Mouse (Mus musculus) hindbrain, embryonic 16.5 days (tissue): ENCODE data around the gene Apobec3. TPM values are rescaled to one million over a fixed set of nuclear protein-coding genes. Genes with fewer than 3 reads are reported as not detected.

Source experiments
- ATAC-seq: fragments of 200-750 bp; cut with Nextera tagmentation; 2 replicates; pipeline ENCODE4 v1.8.0; 2017; ENCODE audit warnings: moderate TSS enrichment, moderate library complexity
- H3K27ac ChIP-seq: fragments of 300-500 bp; sonication (generic); 2 replicates; pipeline ENCODE4 v1.5.1; 2014; ENCODE audit warnings: low read depth, mild to moderate bottlenecking, control low read depth, low read length, moderate library complexity
- H3K27me3 ChIP-seq: fragments of 300-500 bp; sonication (generic); replicated peaks from 2 replicates; pipeline ENCODE4 v1.6.1; 2014; ENCODE audit warnings: low read length; ENCODE audit not compliant: control insufficient read depth, insufficient read depth
- H3K36me3 ChIP-seq: fragments of 300-500 bp; sonication (generic); 2 replicates; pipeline ENCODE4 v1.6.1; 2014; ENCODE audit warnings: mild to moderate bottlenecking, low read length, moderate library complexity, mixed read lengths; ENCODE audit not compliant: control insufficient read depth, insufficient read depth
- H3K4me1 ChIP-seq: fragments of 300-500 bp; sonication (generic); 2 replicates; pipeline ENCODE4 v1.6.1; 2014; ENCODE audit warnings: low read depth, low read length; ENCODE audit not compliant: control insufficient read depth, insufficient read depth
- H3K4me2 ChIP-seq: fragments of 300-500 bp; sonication (generic); 2 replicates; pipeline ENCODE4 v1.6.1; 2014; ENCODE audit warnings: mild to moderate bottlenecking, low read length, control low read depth, moderate library complexity
- H3K4me3 ChIP-seq: fragments of 300-500 bp; sonication (generic); 2 replicates; pipeline ENCODE4 v1.5.1; 2014; ENCODE audit warnings: mild to moderate bottlenecking, low read length, control low read depth, moderate library complexity
- H3K9ac ChIP-seq: fragments of 300-500 bp; sonication (generic); 2 replicates; pipeline ENCODE4 v1.6.1; 2014; ENCODE audit warnings: low read depth, mild to moderate bottlenecking, control low read depth, low read length, moderate library complexity
- H3K9me3 ChIP-seq: fragments of 300-500 bp; sonication (generic); 2 replicates; pipeline ENCODE4 v1.6.1; 2014; ENCODE audit warnings: mild to moderate bottlenecking, low read length, moderate library complexity; ENCODE audit not compliant: control insufficient read depth
- WGBS: fragments of 180-500 bp; shearing (Covaris S2); extraction: QIAGEN DNeasy Blood & Tissue Kit; methylation state at CpG from one replicate; pipeline ENCODE4 v1.1.7; 2014; 5-methylcytosine and 5-hydroxymethylcytosine counted together
- polyA plus RNA-seq: library from polyadenylated mRNA; unstranded; fragments of >200 nt; fragmentation: Nextera tagmentation; extraction: Ambion mirVana; gene quantifications from 2 replicates; pipeline ENCODE4 v1.2.1, GENCODE M21; 2015

Apobec3 gene
- polyA plus RNA-seq, 1 experiment from 2014 or later, result 4.5 TPM

GRCm38 (mm10) chr15:79873995-79874394, 17.5 kb upstream of the Apobec3 start:
- Histone ChIP-seq H3K27ac (no peak overlapping the region), H3K4me1 (peaks cover 2% of the 10 kb centered on the region; the same call in 1 of the 2 replicates), H3K4me3 (no peak overlapping the region), H3K4me2 (no peak overlapping the region), H3K9me3 (no peaks in the 10 kb centered on the region), H3K9ac (no peak overlapping the region), H3K36me3 (no peaks in the 10 kb centered on the region), H3K27me3 (no peaks in the 10 kb centered on the region)
- ATAC-seq, result no peak
- 55% methylated on average over 2 of the region's 2 CpGs for WGBS

- no peaks in the 10 kb centered on the region for H3K27me3 ChIP-seq
- 86% methylated on average over 18 of the region's 18 CpGs for WGBS
- ATAC-seq, result no peak
- H3K4me1 ChIP-seq, result peaks cover 3% of the 10 kb centered on the region; the same call in 1 of the 2 replicates
- no peak overlapping the region for H3K4me2 ChIP-seq
- no peak overlapping the region for H3K4me3 ChIP-seq
- no peak overlapping the region for H3K27ac ChIP-seq
- no peaks in the 10 kb centered on the region for H3K36me3 ChIP-seq
- H3K9me3 ChIP-seq, result no peaks in the 10 kb centered on the region
- no peak overlapping the region for H3K9ac ChIP-seq
Measured at GRCm38 (mm10) chr15:79875261-79875995, 16.0 kb upstream of the Apobec3 start.

DNA sequence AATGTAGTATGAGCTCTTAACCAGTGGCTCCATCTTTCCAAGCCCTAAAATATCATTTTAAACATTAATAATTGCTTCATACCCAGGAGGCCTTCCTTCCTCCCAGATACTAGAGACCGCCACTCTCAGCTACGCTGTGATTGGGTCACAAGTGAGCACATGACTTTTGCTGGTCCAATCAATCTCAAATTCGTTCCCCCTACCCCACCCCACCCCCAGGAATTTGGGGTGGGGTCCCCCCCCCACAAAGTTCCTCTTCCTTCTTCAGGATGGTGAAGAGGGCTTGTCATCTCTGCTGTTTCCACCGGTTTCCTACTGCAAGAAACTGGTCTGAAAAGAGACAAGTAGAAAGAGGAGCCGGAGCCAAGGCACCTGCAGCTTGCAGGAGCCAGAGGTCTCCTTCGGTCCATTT, 12.7 kb upstream of the Apobec3 start:
- peak overlapping the region; percentile 34; the same call in 1 of the 2 replicates for H3K4me2 ChIP-seq
- 64% methylated on average over 6 of the region's 6 CpGs for WGBS
- peaks cover 3% of the 10 kb centered on the region for H3K4me1 ChIP-seq
- no peaks in the 10 kb centered on the region for H3K27me3 ChIP-seq
- H3K9ac ChIP-seq, result no peak overlapping the region; the same call in 1 of the 2 replicates
- H3K27ac ChIP-seq, result peak overlapping the region; percentile 71
- no peaks in the 10 kb centered on the region for H3K36me3 ChIP-seq
- H3K9me3 ChIP-seq, result no peaks in the 10 kb centered on the region
- H3K4me3 ChIP-seq, result no peak overlapping the region
- ATAC-seq, result no peak

- H3K4me1 ChIP-seq, result peaks cover 3% of the 10 kb centered on the region
- 43% methylated on average over 13 of the region's 13 CpGs for WGBS
- H3K27me3 ChIP-seq, result no peaks in the 10 kb centered on the region
- H3K27ac ChIP-seq, result peak overlapping the region; percentile 71
- no peak overlapping the region for H3K4me3 ChIP-seq
- H3K9me3 ChIP-seq, result no peaks in the 10 kb centered on the region
- peak overlapping the region; percentile 34; the same call in 1 of the 2 replicates for H3K4me2 ChIP-seq
- 0 out of 2 replicates have a peak, but pooled peaks have one; percentile 32 for ATAC-seq
- no peaks in the 10 kb centered on the region for H3K36me3 ChIP-seq
- peak overlapping the region; percentile 9; the same call in 1 of the 2 replicates for H3K9ac ChIP-seq
Measured at GRCm38 (mm10) chr15:79879319-79879718, 12.1 kb upstream of the Apobec3 start.

DNA sequence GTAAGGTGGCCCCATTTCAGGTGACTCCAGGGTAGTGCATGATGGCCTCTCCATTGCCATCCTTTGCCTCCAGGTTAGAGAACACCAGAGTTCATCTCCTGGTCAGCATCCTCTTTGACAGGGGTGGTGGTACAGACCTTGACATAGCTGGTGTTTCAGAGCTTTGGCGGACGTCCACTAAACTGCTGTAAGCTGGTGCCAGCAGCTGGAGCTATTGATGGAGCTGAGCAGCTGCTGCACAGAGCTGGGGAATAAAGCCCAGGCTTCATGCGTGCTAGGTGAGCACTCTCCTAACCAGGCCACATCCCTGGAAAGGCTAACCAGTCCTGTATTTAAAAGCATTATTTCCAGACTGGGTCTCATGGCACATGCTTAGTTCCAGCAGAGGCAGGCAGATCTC, 11.0 kb upstream of the Apobec3 start:
- no peak overlapping the region for H3K9ac ChIP-seq
- ATAC-seq, result no peak
- H3K27ac ChIP-seq, result no peak overlapping the region
- H3K4me3 ChIP-seq, result no peak overlapping the region
- peaks cover 3% of the 10 kb centered on the region for H3K4me1 ChIP-seq
- H3K27me3 ChIP-seq, result no peaks in the 10 kb centered on the region
- H3K4me2 ChIP-seq, result no peak overlapping the region
- no peaks in the 10 kb centered on the region for H3K9me3 ChIP-seq
- H3K36me3 ChIP-seq, result no peaks in the 10 kb centered on the region
- WGBS, result 74% methylated on average over 3 of the region's 3 CpGs

DNA sequence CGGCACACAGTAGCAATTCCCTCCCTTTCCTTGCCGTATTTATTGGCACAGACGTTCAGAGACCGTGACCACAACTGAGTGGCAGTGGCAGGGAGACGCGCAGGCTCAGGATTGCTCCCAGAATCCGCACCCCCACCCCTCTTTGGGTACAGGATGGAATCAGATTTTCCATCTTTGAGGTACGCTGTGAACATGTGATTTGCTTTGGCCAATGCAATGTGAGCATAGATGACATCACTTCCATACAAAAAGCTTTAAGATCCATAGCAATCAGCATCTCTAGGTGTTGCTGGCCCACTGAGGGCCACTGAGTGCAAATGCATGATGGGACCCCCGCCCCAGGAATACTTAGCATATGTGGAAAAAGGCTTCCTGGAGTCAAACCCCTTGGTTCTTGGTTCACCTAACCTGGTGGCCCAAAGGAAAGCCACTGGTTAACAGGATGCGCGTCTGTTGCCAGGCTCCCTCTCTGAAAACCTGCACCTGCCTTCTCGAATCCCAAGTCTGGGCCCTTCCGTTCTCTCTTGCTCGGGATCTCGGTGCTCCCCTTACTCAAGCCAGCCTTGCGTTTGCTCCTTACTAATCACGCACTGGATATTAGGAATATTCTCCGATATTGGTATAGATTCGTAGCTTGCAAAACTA, 8.7 kb upstream of the Apobec3 start:
- Histone ChIP-seq H3K4me3 (peak overlapping the region; percentile 48), H3K4me2 (peak overlapping the region; percentile 85), H3K9ac (peak overlapping the region; percentile 80), H3K4me1 (peaks cover 3% of the 10 kb centered on the region), H3K27me3 (no peaks in the 10 kb centered on the region), H3K36me3 (no peaks in the 10 kb centered on the region), H3K27ac (peak overlapping the region; percentile 96), H3K9me3 (no peaks in the 10 kb centered on the region)
- peak; percentile 83 for ATAC-seq
- 13% methylated on average over 19 of the region's 19 CpGs for WGBS

- H3K4me2 ChIP-seq, result peak overlapping the region; percentile 85
Measured at GRCm38 (mm10) chr15:79883352-79883822, 8.1 kb upstream of the Apobec3 start.

DNA sequence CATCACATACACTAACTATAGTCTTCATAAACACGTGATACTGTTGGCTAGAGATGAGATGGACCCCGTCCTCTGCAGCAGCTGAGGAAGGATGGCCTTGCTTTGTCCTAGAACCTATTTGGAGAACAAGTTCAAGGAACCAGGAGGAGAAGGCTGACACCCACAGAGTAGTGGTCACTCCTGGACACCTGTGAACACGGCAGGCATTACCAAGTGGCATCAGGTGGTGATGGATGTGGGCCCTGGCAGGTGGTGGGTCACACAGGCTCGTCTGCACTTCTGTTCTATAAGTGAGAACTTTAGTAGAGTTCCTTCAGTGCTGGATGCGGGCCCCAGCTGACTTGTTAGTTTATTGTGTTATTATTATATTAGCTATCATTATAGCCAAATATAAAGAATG, 6.6 kb upstream of the Apobec3 start:
- Histone ChIP-seq H3K4me1 (no peaks in the 10 kb centered on the region; the same call in none of the 2 replicates), H3K36me3 (no peaks in the 10 kb centered on the region), H3K4me2 (no peak overlapping the region), H3K27me3 (no peaks in the 10 kb centered on the region), H3K9ac (no peak overlapping the region), H3K4me3 (no peak overlapping the region), H3K9me3 (no peaks in the 10 kb centered on the region), H3K27ac (0 out of 2 replicates have a peak overlapping the region, but pooled peaks have one; percentile 29)
- no peak for ATAC-seq
- 78% methylated on average over 5 of the region's 5 CpGs for WGBS

More at GRCm38 (mm10) chr15:79883352-79883822, 8.1 kb upstream of the Apobec3 start:
- Histone ChIP-seq H3K27me3 (no peaks in the 10 kb centered on the region), H3K27ac (peak overlapping the region; percentile 96), H3K4me3 (peak overlapping the region; percentile 48), H3K9ac (peak overlapping the region; percentile 80), H3K4me1 (peaks cover 3% of the 10 kb centered on the region), H3K9me3 (no peaks in the 10 kb centered on the region), H3K36me3 (no peaks in the 10 kb centered on the region)
- WGBS, result under 1% methylated on average over 30 of the region's 30 CpGs
- peak; percentile 92 for ATAC-seq

DNA sequence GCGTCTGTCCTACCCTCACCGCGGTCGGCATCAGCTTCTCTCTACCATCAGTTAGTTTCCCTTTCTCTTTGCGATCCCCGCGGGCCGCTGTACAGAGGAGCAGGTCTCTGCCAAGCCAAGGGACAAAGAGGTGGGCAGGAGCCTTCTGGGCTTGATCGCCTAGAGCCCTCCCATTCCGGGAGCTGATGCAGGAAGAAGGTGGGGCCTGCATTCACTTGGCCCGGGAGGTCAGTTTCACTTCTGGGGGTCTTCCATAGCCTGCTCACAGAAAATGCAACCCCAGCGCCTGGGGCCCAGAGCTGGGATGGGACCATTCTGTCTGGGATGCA, 718 bp downstream of the Apobec3 start:
- 1% methylated on average over 11 of the region's 12 CpGs for WGBS
- Histone ChIP-seq H3K9me3 (no peaks in the 10 kb centered on the region), H3K27ac (no peak overlapping the region), H3K4me1 (peaks cover 5% of the 10 kb centered on the region), H3K4me2 (peak overlapping the region; percentile 61), H3K4me3 (peak overlapping the region; percentile 37), H3K27me3 (peaks cover 2% of the 10 kb centered on the region; the same call in 1 of the 2 replicates), H3K9ac (peak overlapping the region; percentile 60), H3K36me3 (no peaks in the 10 kb centered on the region)
- ATAC-seq, result peak; percentile 69; the same call in 1 of the 2 replicates
